Mouse (Mus musculus) kidney, embryonic 16.5 days (tissue): Measurements from ENCODE around the gene Ergic2. TPM values are rescaled to one million over a fixed set of nuclear protein-coding genes. Genes with fewer than 3 reads are reported as not detected.

Experiments
- ATAC-seq: fragments of 200-750 bp; cut with Nextera tagmentation; 2 replicates; pipeline ENCODE4 v1.8.0; 2017; ENCODE audit warnings: moderate TSS enrichment; ENCODE audit not compliant: low FRiP score, low TSS enrichment
- H3K27ac ChIP-seq: fragments of 300-500 bp; sonication (generic); 2 replicates; pipeline ENCODE4 v1.5.1; 2014; ENCODE audit warnings: low read length
- H3K27me3 ChIP-seq: fragments of 300-500 bp; sonication (generic); 2 replicates; pipeline ENCODE4 v1.6.1; 2014; ENCODE audit warnings: low read length, control low read depth, mixed read lengths; ENCODE audit not compliant: insufficient read depth
- H3K36me3 ChIP-seq: fragments of 300-500 bp; sonication (generic); 2 replicates; pipeline ENCODE4 v1.6.1; 2014; ENCODE audit warnings: low read length, control low read depth, mixed read lengths; ENCODE audit not compliant: insufficient read depth
- H3K4me1 ChIP-seq: fragments of 300-500 bp; sonication (generic); 2 replicates; pipeline ENCODE4 v1.6.1; 2014; ENCODE audit warnings: low read length, control low read depth, mixed read lengths; ENCODE audit not compliant: insufficient read depth
- H3K4me2 ChIP-seq: fragments of 300-500 bp; sonication (generic); replicated peaks from 2 replicates; pipeline ENCODE4 v1.6.1; 2014; ENCODE audit warnings: low read depth, low read length
- H3K4me3 ChIP-seq: fragments of 300-500 bp; sonication (generic); 2 replicates; pipeline ENCODE4 v1.5.1; 2014; ENCODE audit warnings: mild to moderate bottlenecking, low read length
- H3K9ac ChIP-seq: fragments of 300-500 bp; sonication (generic); replicated peaks from 2 replicates; pipeline ENCODE4 v1.6.1; 2014; ENCODE audit warnings: low read length
- H3K9me3 ChIP-seq: fragments of 300-500 bp; sonication (generic); 2 replicates; pipeline ENCODE4 v1.6.1; 2016; ENCODE audit warnings: low read length, control low read depth
- WGBS: fragments of 180-500 bp; shearing (Covaris S2); extraction: QIAGEN DNeasy Blood & Tissue Kit; methylation state at CpG from one replicate; pipeline ENCODE4 v1.1.7; 2014; 5-methylcytosine and 5-hydroxymethylcytosine counted together
- polyA plus RNA-seq: library from polyadenylated mRNA; unstranded; fragments of >200 nt; fragmentation: Nextera tagmentation; extraction: Ambion mirVana; gene quantifications from 2 replicates; pipeline ENCODE4 v1.2.1, GENCODE M21; 2015

Ergic2 gene
- polyA plus RNA-seq: 227 and 229 TPM in 2 replicates

DNA sequence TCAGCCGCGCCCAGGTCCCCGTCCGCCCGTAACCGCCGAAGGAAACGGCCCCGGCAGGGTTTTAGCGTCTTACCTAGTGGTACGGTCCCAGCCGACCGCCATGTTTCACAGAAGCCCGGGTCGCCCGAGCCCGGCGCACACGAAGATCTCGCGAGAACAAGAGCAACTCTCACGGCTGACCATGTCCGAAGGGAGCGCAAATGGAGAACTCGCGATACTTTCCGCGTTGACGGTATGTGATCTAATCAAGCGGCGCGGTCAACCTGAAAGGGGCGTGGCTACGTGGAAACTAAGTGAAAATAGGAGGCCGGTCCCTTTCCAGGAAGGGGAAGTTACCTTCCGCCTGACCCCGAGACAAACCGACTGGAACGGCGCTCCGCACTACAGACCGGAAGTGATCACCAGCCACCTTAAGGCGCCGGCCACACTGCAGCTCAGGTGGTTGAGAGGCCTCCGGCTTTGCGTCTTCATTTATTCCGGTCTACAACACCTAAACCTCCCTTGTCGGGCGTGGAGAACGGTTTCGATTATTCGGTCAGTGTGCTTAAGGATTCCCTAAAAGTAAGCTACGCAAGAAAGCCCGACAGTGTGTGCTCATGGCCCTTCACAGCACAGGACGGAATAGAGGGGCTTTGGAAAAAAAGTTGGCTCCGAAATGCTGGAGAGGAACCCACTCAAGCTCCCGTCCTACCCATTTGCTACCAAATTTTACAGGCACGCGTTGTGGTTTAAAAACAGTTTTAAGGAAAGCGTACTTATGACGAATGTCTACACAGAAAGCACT lies at the start of gene Ergic2:
Gene Ergic2, minus strand, starts transcription at position 478 of the 784 bp plus-strand sequence.
- Histone ChIP-seq H3K27ac (peak within 1 kb of the TSS; percentile 92), H3K27me3 (no peaks in the 10 kb centered on the region), H3K9ac (peak within 1 kb of the TSS; percentile 96), H3K9me3 (no peaks in the 10 kb centered on the region), H3K4me3 (peak within 1 kb of the TSS; percentile 98), H3K4me2 (peak within 1 kb of the TSS; percentile 72), H3K36me3 (no peaks in the 10 kb centered on the region), H3K4me1 (peaks cover 19% of the 10 kb centered on the region)
- WGBS: 1% methylated on average over 61 of the region's 61 CpGs
- ATAC-seq: peak; percentile 99

DNA sequence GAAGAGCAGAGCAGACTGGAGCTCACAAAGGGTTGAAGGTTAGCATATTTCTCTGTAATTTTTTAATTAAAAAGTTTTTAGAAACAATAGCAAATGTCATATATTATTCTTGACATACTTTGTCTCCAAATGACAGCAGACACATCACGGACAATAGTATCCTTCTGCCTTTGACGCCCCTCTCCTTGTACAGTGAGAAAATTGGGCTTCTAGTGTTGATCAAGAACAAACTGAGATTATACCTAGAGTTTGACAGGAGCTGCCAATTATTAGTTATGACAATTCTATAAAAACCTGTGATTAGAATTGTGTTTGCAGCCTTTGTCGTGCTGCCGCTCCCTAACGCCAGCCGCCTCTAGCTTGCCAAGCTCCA lies 48.5 kb upstream of the Ergic2 start:
- Histone ChIP-seq H3K27me3 (no peaks in the 10 kb centered on the region), H3K9ac (no peak overlapping the region), H3K4me2 (no peak overlapping the region), H3K4me3 (no peak overlapping the region), H3K4me1 (no peaks in the 10 kb centered on the region), H3K27ac (no peak overlapping the region), H3K36me3 (no peaks in the 10 kb centered on the region), H3K9me3 (no peaks in the 10 kb centered on the region)
- ATAC-seq: no peak
- WGBS: 91% methylated on average over 6 of the region's 6 CpGs

DNA sequence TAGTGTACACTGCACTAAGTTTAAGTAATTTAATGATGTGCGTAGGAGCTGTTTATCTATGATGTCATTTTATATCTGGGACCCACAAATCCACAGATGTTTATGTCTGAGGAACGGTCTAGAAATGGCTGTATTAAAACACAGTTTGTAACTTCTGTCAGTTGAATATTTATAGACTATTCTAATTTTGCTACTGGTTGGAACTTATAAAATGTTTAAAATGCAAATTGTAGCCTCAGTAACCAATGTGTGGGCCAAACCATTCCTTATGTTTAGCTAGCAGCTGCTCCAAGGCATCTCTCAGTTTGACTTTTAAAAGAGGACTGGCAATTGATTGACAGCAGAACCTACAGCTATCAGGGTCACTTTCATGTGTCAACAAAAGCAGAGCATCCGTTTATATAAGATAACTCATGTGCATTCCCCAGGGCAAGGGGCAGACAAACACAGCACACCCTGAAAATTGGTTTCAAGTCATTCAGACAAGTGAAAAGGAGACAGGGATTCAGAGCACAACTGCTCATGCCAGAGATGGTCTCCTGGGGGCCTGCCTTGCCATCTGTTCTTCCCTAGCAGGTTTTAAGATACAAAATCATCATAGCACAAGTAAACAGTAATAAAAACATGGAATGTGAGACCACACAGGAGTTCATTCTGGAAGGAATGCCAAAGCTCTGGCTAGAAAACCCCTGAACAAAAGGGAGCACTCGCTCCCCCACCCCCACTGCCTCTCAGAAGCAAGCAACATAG lies 48.0 kb upstream of the Ergic2 start:
- Histone ChIP-seq H3K9me3 (no peaks in the 10 kb centered on the region), H3K9ac (no peak overlapping the region), H3K27ac (no peak overlapping the region), H3K4me1 (no peaks in the 10 kb centered on the region), H3K4me3 (no peak overlapping the region), H3K4me2 (no peak overlapping the region), H3K36me3 (no peaks in the 10 kb centered on the region), H3K27me3 (no peaks in the 10 kb centered on the region)
- 0 out of 2 replicates have a peak, but pooled peaks have one; percentile 35 for ATAC-seq
- WGBS: 46% methylated on average over 4 of the region's 4 CpGs

DNA sequence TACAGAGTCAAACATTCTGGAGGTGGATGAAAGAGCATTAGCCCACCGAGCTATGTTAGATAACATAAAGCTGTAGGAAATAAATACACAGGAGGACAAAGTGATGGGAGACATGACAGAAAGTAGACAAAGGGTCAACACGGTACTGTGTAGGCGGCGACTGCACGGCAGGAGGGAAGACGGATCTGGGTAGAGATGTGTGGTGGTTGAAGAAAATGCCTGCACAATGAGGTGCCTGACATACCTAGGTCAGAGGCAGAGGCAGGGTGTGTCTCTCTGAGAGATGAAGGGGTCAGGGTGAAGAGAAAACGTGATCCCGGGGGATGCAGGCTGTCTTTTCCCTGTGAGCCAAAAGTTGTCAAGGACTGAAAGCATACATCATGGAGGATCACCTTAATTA lies 46.9 kb upstream of the Ergic2 start:
- WGBS: 65% methylated on average over 8 of the region's 8 CpGs
- Histone ChIP-seq H3K4me3 (no peak overlapping the region), H3K27ac (no peak overlapping the region), H3K4me2 (no peak overlapping the region), H3K27me3 (no peaks in the 10 kb centered on the region), H3K4me1 (no peaks in the 10 kb centered on the region), H3K9ac (no peak overlapping the region), H3K36me3 (no peaks in the 10 kb centered on the region), H3K9me3 (no peaks in the 10 kb centered on the region)
- no peak for ATAC-seq

DNA sequence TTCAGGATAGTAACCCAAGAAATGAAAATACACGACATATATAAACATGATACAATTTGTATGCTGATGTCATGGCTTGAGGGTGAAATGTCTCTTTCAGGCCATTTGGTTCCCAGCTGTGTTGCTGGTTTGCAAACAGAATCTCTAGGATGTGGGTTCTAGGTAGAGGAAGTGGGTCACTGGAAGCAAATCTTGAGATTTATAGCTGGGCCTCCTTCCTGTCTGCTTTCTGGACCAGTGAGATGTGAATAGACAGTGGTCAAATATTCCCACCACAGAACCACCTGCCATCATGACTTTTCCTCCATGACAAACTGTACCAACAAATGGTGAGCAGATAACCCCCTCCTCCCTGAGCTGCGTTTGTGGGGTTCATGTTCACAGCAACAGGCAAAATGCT lies 45.6 kb upstream of the Ergic2 start:
- Histone ChIP-seq H3K27ac (no peak overlapping the region), H3K4me1 (no peaks in the 10 kb centered on the region), H3K4me2 (no peak overlapping the region), H3K4me3 (no peak overlapping the region), H3K9me3 (no peaks in the 10 kb centered on the region), H3K27me3 (no peaks in the 10 kb centered on the region), H3K9ac (no peak overlapping the region), H3K36me3 (no peaks in the 10 kb centered on the region)
- WGBS: 89% methylated on average over 2 of the region's 2 CpGs
- no peak for ATAC-seq

DNA sequence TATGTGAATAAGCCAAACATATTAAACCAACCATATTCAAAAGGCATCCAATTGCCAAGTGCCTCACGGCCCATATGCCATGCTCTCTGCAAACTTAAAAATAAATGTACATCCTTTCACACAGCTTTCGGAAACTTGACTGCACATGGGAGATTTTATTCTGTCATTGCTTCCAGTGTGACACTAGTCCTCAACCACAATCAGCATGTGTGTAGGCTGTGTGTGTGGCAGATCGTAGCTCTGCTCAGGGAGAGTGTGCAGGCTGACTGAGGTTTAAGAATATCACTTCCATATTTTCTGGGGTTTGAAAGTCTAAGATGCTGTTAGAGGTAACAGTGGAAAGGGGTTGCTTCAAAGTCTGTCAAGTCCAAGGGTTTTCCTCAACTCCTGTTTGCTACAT lies 43.9 kb upstream of the Ergic2 start:
- ATAC-seq: no peak
- H3K27ac ChIP-seq: no peak overlapping the region
- no peak overlapping the region for H3K9ac ChIP-seq
- H3K36me3 ChIP-seq: no peaks in the 10 kb centered on the region
- WGBS: 91% methylated on average over 3 of the region's 3 CpGs
- H3K4me2 ChIP-seq: no peak overlapping the region
- H3K27me3 ChIP-seq: no peaks in the 10 kb centered on the region
- H3K4me1 ChIP-seq: peaks cover 4% of the 10 kb centered on the region; the same call in 1 of the 2 replicates
- H3K9me3 ChIP-seq: no peaks in the 10 kb centered on the region
- no peak overlapping the region for H3K4me3 ChIP-seq

DNA sequence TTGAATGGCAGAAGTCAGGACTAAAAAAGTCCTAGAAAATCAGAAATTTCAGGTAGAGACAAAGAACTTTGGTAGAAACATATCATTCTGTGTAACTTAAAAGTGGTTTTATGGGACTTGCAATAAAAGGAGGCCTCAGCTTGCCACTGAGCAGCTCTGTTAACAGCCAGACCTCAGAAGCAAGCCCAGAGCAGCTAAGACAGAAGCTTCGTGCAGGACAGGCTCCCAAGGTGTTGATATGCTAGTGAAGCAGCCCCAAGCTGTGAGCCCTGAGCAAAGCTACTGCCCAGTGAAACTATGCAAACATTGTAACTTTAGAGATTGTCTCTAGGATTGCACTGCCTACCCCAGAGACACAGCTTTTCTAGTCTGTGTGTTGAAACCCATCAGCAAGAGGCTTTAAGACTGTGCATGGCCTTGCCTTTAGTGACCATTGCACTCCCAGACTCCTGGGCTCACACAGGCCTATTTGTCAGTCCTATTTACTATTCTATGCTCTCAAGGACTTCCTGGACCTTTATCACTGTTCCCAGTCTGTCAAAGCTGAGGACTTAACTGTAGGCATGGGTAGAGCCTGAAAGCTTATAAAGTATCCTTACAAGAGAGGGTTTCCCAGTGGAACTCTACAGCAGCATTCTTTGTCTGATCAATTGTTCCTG lies 43.4 kb upstream of the Ergic2 start:
- 42% methylated on average over 1 of the region's 1 CpGs for WGBS
- Histone ChIP-seq H3K9ac (no peak overlapping the region), H3K9me3 (no peaks in the 10 kb centered on the region), H3K4me2 (no peak overlapping the region), H3K4me1 (peaks cover 4% of the 10 kb centered on the region; the same call in 1 of the 2 replicates), H3K36me3 (no peaks in the 10 kb centered on the region), H3K4me3 (no peak overlapping the region), H3K27me3 (no peaks in the 10 kb centered on the region), H3K27ac (no peak overlapping the region)
- ATAC-seq: no peak

DNA sequence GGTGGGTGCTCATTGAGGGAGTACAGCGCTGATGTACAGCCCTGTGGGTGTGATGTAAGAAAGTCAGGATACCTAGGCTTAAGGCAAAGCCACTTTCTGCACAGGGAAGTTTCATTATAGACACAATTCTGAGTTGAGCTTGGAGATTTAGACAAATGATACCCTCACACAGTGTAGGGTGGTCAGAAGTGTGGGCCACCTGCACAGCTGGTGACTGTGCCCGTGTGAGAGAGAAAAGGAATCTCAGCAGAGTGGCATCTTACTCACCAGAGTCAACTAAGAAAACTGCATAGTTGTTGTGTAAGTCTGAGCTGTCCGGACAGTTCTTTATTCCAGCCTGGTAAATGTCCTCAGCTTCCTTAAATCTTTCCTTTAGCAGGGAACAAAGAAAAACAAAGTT lies 37.0 kb upstream of the Ergic2 start:
- Histone ChIP-seq H3K9me3 (no peaks in the 10 kb centered on the region), H3K27me3 (no peaks in the 10 kb centered on the region), H3K36me3 (no peaks in the 10 kb centered on the region), H3K4me2 (no peak overlapping the region), H3K4me1 (peaks cover 4% of the 10 kb centered on the region; the same call in 1 of the 2 replicates), H3K27ac (0 out of 2 replicates have a peak overlapping the region, but pooled peaks have one; percentile 3), H3K9ac (no peak overlapping the region), H3K4me3 (no peak overlapping the region)
- no peak for ATAC-seq
- WGBS: 61% methylated on average over 3 of the region's 3 CpGs

DNA sequence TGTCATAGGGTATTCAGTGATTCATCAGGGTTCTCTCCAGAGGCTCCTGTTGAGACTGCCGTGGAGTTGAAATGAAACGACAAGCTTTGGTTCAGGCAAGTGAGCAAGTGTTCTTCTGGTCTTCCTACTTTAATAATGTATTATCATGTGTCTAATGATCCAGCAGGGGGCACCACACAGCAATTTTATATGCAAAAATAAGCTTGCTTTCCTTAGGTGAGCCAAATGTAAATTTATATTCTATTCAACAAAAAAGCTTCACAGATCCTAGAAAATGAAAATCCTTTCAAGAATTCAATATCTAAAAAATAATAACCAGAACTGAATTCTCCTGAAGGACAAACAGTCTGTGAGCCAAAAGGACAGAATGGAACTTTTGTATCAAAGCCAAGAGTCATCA lies 36.5 kb upstream of the Ergic2 start:
- ATAC-seq: no peak
- no peaks in the 10 kb centered on the region for H3K36me3 ChIP-seq
- no peak overlapping the region for H3K4me3 ChIP-seq
- H3K9ac ChIP-seq: no peak overlapping the region
- H3K4me1 ChIP-seq: peaks cover 4% of the 10 kb centered on the region; the same call in 1 of the 2 replicates
- WGBS: 40% methylated on average over 2 of the region's 2 CpGs
- H3K27me3 ChIP-seq: no peaks in the 10 kb centered on the region
- no peak overlapping the region for H3K4me2 ChIP-seq
- H3K9me3 ChIP-seq: no peaks in the 10 kb centered on the region
- no peak overlapping the region for H3K27ac ChIP-seq
